Mouse (Mus musculus): ENCODE results near the gene Lce3d. TPM values are rescaled to one million over a fixed set of nuclear protein-coding genes. Genes with fewer than 3 reads are reported as not detected.

Lce3d gene
- polyA plus RNA-seq, 1 experiment from 2014 or later: not detected

Other genes with a start within 250 kb of the Lce3d start
- not detected in 2 replicates for gene Lce1e, start 248.3 kb upstream of the Lce3d start, polyA plus RNA-seq (2015; fragmentation: Nextera tagmentation; extraction: Ambion mirVana)
- gene Lce1f, start 237.0 kb upstream of the Lce3d start, polyA plus RNA-seq (2015; fragmentation: Nextera tagmentation; extraction: Ambion mirVana): not detected in 2 replicates
- not detected in 2 replicates for gene Gm38119, start 218.3 kb upstream of the Lce3d start, polyA plus RNA-seq (2015; fragmentation: Nextera tagmentation; extraction: Ambion mirVana)
- gene Lce1g, start 205.1 kb upstream of the Lce3d start, polyA plus RNA-seq (2015; fragmentation: Nextera tagmentation; extraction: Ambion mirVana): not detected in 2 replicates
- not detected in 2 replicates for gene Lce1h, start 192.3 kb upstream of the Lce3d start, polyA plus RNA-seq (2015; fragmentation: Nextera tagmentation; extraction: Ambion mirVana)
- not detected in 2 replicates for gene Lce1i, start 178.5 kb upstream of the Lce3d start, polyA plus RNA-seq (2015; fragmentation: Nextera tagmentation; extraction: Ambion mirVana)
- gene Lce1j, start 166.9 kb upstream of the Lce3d start, polyA plus RNA-seq (2015; fragmentation: Nextera tagmentation; extraction: Ambion mirVana): not detected in 2 replicates
- gene Lce1k, start 149.5 kb upstream of the Lce3d start, polyA plus RNA-seq (2015; fragmentation: Nextera tagmentation; extraction: Ambion mirVana): not detected in 2 replicates
- not detected in 2 replicates for gene Kprp, start 130.1 kb upstream of the Lce3d start, polyA plus RNA-seq (2015; fragmentation: Nextera tagmentation; extraction: Ambion mirVana)
- not detected in 2 replicates for gene Lce1l, start 106.1 kb upstream of the Lce3d start, polyA plus RNA-seq (2015; fragmentation: Nextera tagmentation; extraction: Ambion mirVana)
- gene 2310050C09Rik, start 87.2 kb upstream of the Lce3d start, polyA plus RNA-seq (2015; fragmentation: Nextera tagmentation; extraction: Ambion mirVana): not detected in 2 replicates
- not detected in 2 replicates for gene Lce3a, start 31.2 kb upstream of the Lce3d start, polyA plus RNA-seq (2015; fragmentation: Nextera tagmentation; extraction: Ambion mirVana)
- not detected in 2 replicates for gene Lce3b, start 24.4 kb upstream of the Lce3d start, polyA plus RNA-seq (2015; fragmentation: Nextera tagmentation; extraction: Ambion mirVana)
- not detected in 2 replicates for gene Lce3c, start 12.9 kb upstream of the Lce3d start, polyA plus RNA-seq (2015; fragmentation: Nextera tagmentation; extraction: Ambion mirVana)
- gene Lce3e, start 9.7 kb downstream of the Lce3d start, polyA plus RNA-seq (2015; fragmentation: Nextera tagmentation; extraction: Ambion mirVana): not detected in 2 replicates
- not detected in 2 replicates for gene Lce3f, start 34.8 kb downstream of the Lce3d start, polyA plus RNA-seq (2015; fragmentation: Nextera tagmentation; extraction: Ambion mirVana)
- not detected in 2 replicates for gene Crct1, start 58.3 kb downstream of the Lce3d start, polyA plus RNA-seq (2015; fragmentation: Nextera tagmentation; extraction: Ambion mirVana)
- gene Lce1m, start 61.7 kb downstream of the Lce3d start, polyA plus RNA-seq (2015; fragmentation: Nextera tagmentation; extraction: Ambion mirVana): not detected in 2 replicates
- gene Gm4858, start 111.4 kb downstream of the Lce3d start, polyA plus RNA-seq (2015; fragmentation: Nextera tagmentation; extraction: Ambion mirVana): not detected in 2 replicates
- not detected in 2 replicates for gene Crnn, start 187.4 kb downstream of the Lce3d start, polyA plus RNA-seq (2015; fragmentation: Nextera tagmentation; extraction: Ambion mirVana)
- gene Flg2, start 239.9 kb downstream of the Lce3d start, polyA plus RNA-seq (2015; fragmentation: Nextera tagmentation; extraction: Ambion mirVana): not detected in 2 replicates